Mouse (Mus musculus): ENCODE measurements around the gene Prss33.

GRCm38 (mm10) chr17:23850028-23850427, 14.2 kb upstream of the Prss33 start:
- no peak for TF ChIP-seq POLR2A (IDR thresholded peaks at IDR 0.05; ENCODE audit: insufficient read length, low read depth)
- TF ChIP-seq USF1 (IDR thresholded peaks at IDR 0.05; ENCODE audit: low read depth): no peak
- TF ChIP-seq MAX (IDR thresholded peaks at IDR 0.05; ENCODE audit: low read depth): no peak
- no peak for TF ChIP-seq MYOG (IDR thresholded peaks at IDR 0.05; ENCODE audit: control insufficient read depth in 1 of 3, insufficient read depth in 1 of 3, insufficient read length in 2 of 3, low read depth in 2 of 3)
- TF ChIP-seq CEBPB (IDR thresholded peaks at IDR 0.05; ENCODE audit: insufficient read depth, poor library complexity, severe bottlenecking): no peak
- TF ChIP-seq TCF12 (IDR thresholded peaks at IDR 0.05; ENCODE audit: insufficient read depth, poor library complexity, severe bottlenecking): no peak
- no peak for TF ChIP-seq MYOD1 (IDR thresholded peaks at IDR 0.05; ENCODE audit: control insufficient read depth in 1 of 3, insufficient read length in 2 of 3, low read depth in 2 of 3)
- no peak for TF ChIP-seq E2F4 (IDR thresholded peaks at IDR 0.05; ENCODE audit: insufficient read depth)
- TF ChIP-seq TCF3 (IDR thresholded peaks at IDR 0.05; ENCODE audit: insufficient read length, low read depth): no peak
- no peak for TF ChIP-seq POLR2AphosphoS2 (IDR thresholded peaks at IDR 0.05; ENCODE audit: insufficient read length, low read depth)

Measured in myocyte (in vitro differentiated cells).